Mouse (Mus musculus) kidney, embryonic 14.5 days (tissue): ENCODE measurements around the gene Adora2a. TPM values are rescaled to one million over a fixed set of nuclear protein-coding genes. Genes with fewer than 3 reads are reported as not detected.

Experiments
- ATAC-seq: fragments of 200-750 bp; cut with Nextera tagmentation; 2 replicates; pipeline ENCODE4 v1.8.0; 2017; ENCODE audit warnings: moderate number of reproducible peaks, mild to moderate bottlenecking, moderate TSS enrichment, moderate library complexity; ENCODE audit not compliant: low FRiP score, low TSS enrichment
- H3K27ac ChIP-seq: fragments of 300-500 bp; sonication (generic); 2 replicates; pipeline ENCODE4 v1.5.1; 2014; ENCODE audit warnings: low read depth, mild to moderate bottlenecking, low read length, moderate library complexity, mixed read lengths
- H3K27me3 ChIP-seq: fragments of 300-500 bp; sonication (generic); 2 replicates; pipeline ENCODE4 v1.6.1; 2014; ENCODE audit warnings: mild to moderate bottlenecking, low read length; ENCODE audit not compliant: control insufficient read depth, insufficient read depth
- H3K36me3 ChIP-seq: fragments of 300-500 bp; sonication (generic); 2 replicates; pipeline ENCODE4 v1.6.1; 2014; ENCODE audit warnings: low read length, mixed read lengths; ENCODE audit not compliant: control insufficient read depth, insufficient read depth
- H3K4me1 ChIP-seq: fragments of 300-500 bp; sonication (generic); 2 replicates; pipeline ENCODE4 v1.6.1; 2014; ENCODE audit warnings: low read length, mixed read lengths; ENCODE audit not compliant: control insufficient read depth, insufficient read depth
- H3K4me2 ChIP-seq: fragments of 300-500 bp; sonication (generic); replicated peaks from 2 replicates; pipeline ENCODE4 v1.6.1; 2014; ENCODE audit warnings: low read depth, mild to moderate bottlenecking, low read length
- H3K4me3 ChIP-seq: fragments of 300-500 bp; sonication (generic); 2 replicates; pipeline ENCODE4 v1.5.1; 2014; ENCODE audit warnings: mild to moderate bottlenecking, low read length
- H3K9ac ChIP-seq: fragments of 300-500 bp; sonication (generic); 2 replicates; pipeline ENCODE4 v1.6.1; 2014; ENCODE audit warnings: low read depth, mild to moderate bottlenecking, low read length, moderate library complexity
- H3K9me3 ChIP-seq: fragments of 300-500 bp; sonication (generic); 2 replicates; pipeline ENCODE4 v1.6.1; 2016; ENCODE audit warnings: low read length; ENCODE audit not compliant: control insufficient read depth
- WGBS: fragments of 180-500 bp; shearing (Covaris S2); extraction: QIAGEN DNeasy Blood & Tissue Kit; methylation state at CpG from one replicate; pipeline ENCODE4 v1.1.7; 2014; 5-methylcytosine and 5-hydroxymethylcytosine counted together
- polyA plus RNA-seq: library from polyadenylated mRNA; unstranded; fragments of >200 nt; fragmentation: Nextera tagmentation; extraction: Ambion mirVana; gene quantifications from 2 replicates; pipeline ENCODE4 v1.2.1, GENCODE M21; 2014

Adora2a gene
- polyA plus RNA-seq: 5.3 and 7.1 TPM in 2 replicates

DNA sequence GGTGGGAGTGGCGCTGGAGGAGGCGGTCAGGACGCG, at the start of gene Adora2a:
Gene Adora2a (plus strand): TSS at position 6 of the 36 bp plus-strand sequence.
- Histone ChIP-seq H3K9me3 (no peaks in the 10 kb centered on the region), H3K4me3 (peak within 1 kb of the TSS; percentile 46), H3K9ac (peak within 1 kb of the TSS; percentile 55), H3K4me2 (peak within 1 kb of the TSS; percentile 68), H3K27ac (peak within 1 kb of the TSS; percentile 37; the same call in 1 of the 2 replicates), H3K4me1 (peaks cover 20% of the 10 kb centered on the region), H3K27me3 (peaks cover 19% of the 10 kb centered on the region), H3K36me3 (peaks cover 2% of the 10 kb centered on the region)
- ATAC-seq: no peak
- WGBS: 0% methylated on average over 3 of the region's 4 CpGs

DNA sequence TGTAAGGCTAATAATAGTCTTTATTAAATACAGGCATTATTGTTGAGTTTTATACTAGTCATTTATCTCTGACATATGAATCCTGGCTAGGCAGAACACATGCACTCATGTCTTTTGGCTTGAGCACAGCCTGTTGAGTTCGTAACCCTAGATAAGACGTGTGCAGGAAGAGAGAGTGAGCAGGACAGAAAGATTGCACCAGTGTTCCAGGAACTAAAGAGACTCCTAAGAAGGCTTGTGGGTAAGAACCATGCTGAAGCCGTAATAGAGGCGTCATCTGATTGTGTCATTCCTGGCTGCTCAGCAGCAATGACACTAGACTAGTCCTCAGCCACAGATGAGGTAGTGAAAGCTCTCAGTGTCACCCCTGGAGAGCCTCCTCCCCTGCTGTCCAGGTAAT, 43.7 kb upstream of the Adora2a start:
- Histone ChIP-seq H3K9ac (no peak overlapping the region), H3K27ac (no peak overlapping the region), H3K4me2 (no peak overlapping the region), H3K27me3 (no peaks in the 10 kb centered on the region), H3K4me3 (no peak overlapping the region), H3K4me1 (no peaks in the 10 kb centered on the region), H3K36me3 (peaks cover 53% of the 10 kb centered on the region), H3K9me3 (no peaks in the 10 kb centered on the region)
- no peak for ATAC-seq
- 88% methylated on average over 4 of the region's 4 CpGs for WGBS

DNA sequence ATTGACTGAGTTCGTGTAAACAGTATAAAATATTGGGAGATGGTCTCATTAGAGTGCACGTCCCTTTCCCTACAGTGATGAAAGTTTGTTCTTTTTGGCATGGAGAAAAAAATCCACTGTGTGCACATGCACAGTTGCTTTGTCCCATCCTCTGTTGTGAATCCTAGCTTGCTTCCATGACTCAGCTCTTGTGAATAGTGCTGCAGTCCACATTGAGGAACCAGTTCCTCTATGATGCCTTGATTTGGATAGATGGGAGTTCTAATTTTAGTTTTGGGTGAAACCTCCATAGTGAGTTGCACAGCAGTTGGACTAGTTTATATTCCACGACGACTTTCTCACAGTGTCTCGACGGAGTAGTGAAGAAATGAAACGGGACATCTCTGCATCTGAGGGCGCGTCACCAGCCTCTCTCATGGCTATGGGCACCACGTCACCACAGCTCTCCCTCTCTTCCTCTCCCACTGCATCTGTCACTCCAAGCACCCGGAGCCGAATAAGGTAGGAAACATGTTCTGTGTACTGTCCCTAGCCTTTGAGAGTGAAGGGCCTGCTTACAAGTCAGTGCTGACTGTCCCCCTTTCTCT, 40.2 kb upstream of the Adora2a start:
- no peak overlapping the region for H3K27ac ChIP-seq
- no peaks in the 10 kb centered on the region for H3K9me3 ChIP-seq
- H3K36me3 ChIP-seq: peaks cover 60% of the 10 kb centered on the region
- no peak overlapping the region for H3K4me3 ChIP-seq
- H3K4me2 ChIP-seq: no peak overlapping the region
- no peak for ATAC-seq
- 94% methylated on average over 12 of the region's 12 CpGs for WGBS
- H3K4me1 ChIP-seq: no peaks in the 10 kb centered on the region
- H3K9ac ChIP-seq: no peak overlapping the region
- H3K27me3 ChIP-seq: no peaks in the 10 kb centered on the region

DNA sequence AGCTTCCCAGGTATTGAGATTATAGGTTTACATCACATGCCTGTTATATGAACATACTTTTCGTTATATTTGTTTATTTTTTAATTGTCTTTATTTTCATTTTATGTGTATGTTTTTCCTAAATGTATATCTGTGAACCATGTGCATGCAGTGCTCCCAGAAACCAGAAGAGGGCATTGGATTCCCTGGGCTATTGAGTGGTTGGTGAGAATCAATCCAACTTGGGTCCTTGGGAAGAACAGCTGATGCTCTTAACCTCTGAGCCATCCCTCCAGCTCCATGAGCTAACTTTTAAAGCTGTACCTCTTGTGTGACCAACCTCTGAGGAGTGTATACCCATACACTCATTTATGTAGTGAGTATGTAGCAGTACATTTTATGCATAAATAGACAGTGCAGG, 39.2 kb upstream of the Adora2a start:
- Histone ChIP-seq H3K9ac (no peak overlapping the region), H3K36me3 (peaks cover 60% of the 10 kb centered on the region), H3K9me3 (no peaks in the 10 kb centered on the region), H3K27ac (no peak overlapping the region), H3K27me3 (no peaks in the 10 kb centered on the region), H3K4me1 (no peaks in the 10 kb centered on the region), H3K4me3 (no peak overlapping the region), H3K4me2 (no peak overlapping the region)
- no peak for ATAC-seq
- WGBS: 86% methylated on average over 1 of the region's 1 CpGs

DNA sequence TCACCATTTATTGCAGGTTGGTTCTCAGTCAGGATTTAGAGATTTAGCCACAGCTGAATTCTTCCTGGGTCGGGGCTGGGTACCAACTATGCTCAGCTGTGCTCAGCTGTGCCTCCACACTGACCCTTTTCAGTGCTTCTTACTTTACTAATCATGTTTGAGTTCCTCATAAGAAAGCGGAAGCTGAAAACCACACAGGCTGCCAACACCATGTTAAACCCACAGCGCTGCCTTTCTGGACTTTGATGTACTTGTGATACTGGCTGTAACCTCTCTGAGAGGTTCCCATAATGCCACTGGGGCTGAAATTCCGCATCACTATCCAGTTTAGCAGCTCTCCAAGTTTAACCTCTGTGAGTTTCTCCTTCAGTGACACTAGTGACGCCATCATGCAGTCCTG, 34.0 kb upstream of the Adora2a start:
- H3K27me3 ChIP-seq: no peaks in the 10 kb centered on the region
- H3K4me3 ChIP-seq: no peak overlapping the region
- peaks cover 42% of the 10 kb centered on the region for H3K36me3 ChIP-seq
- WGBS: 95% methylated on average over 5 of the region's 5 CpGs
- H3K4me1 ChIP-seq: no peaks in the 10 kb centered on the region
- no peak for ATAC-seq
- H3K9ac ChIP-seq: no peak overlapping the region
- no peaks in the 10 kb centered on the region for H3K9me3 ChIP-seq
- H3K27ac ChIP-seq: no peak overlapping the region
- no peak overlapping the region for H3K4me2 ChIP-seq

DNA sequence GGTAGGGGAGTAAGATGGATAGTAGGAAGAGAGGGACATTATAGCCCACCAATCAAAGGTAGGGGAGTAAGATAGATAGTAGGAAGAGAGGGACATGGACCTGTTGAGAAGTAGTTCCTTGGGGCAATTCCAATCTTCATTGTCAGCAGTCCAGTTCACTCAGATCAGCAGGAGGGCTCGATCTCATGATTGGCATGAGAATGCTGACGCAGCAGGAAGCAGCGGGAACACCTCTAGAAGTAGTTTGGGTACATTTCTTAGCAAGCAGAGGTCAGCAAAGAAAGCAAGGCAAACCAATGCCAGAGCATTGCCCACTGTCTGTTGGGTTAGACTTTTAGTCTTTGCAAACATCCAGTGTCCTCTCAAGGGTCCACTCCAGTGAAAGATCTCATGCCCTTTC, 32.9 kb upstream of the Adora2a start:
- H3K9ac ChIP-seq: no peak overlapping the region
- H3K4me3 ChIP-seq: no peak overlapping the region
- H3K27ac ChIP-seq: no peak overlapping the region
- no peaks in the 10 kb centered on the region for H3K27me3 ChIP-seq
- 92% methylated on average over 3 of the region's 3 CpGs for WGBS
- no peaks in the 10 kb centered on the region for H3K9me3 ChIP-seq
- H3K4me1 ChIP-seq: no peaks in the 10 kb centered on the region
- ATAC-seq: no peak
- no peak overlapping the region for H3K4me2 ChIP-seq
- peaks cover 38% of the 10 kb centered on the region for H3K36me3 ChIP-seq

DNA sequence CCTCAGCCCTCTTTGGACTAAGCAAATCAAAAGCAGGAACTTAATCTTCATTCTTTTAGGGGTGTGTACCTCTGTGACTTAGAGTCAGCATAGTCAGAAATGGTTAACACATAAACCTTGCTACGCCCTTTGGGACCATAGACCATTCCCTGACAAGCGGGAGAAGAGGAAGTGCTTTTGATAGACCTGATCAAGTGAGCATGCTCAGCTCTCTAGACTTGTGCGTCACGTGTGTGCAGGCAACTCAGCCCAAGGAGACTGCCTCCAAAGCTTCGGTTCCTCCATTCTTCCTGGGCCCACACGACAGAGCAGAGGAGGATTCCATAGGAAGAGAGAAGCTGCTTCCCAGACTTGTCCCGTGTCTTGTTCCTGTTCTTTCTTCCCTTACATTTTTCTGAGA, 28.1 kb upstream of the Adora2a start:
- WGBS: 79% methylated on average over 7 of the region's 7 CpGs
- no peak for ATAC-seq

DNA sequence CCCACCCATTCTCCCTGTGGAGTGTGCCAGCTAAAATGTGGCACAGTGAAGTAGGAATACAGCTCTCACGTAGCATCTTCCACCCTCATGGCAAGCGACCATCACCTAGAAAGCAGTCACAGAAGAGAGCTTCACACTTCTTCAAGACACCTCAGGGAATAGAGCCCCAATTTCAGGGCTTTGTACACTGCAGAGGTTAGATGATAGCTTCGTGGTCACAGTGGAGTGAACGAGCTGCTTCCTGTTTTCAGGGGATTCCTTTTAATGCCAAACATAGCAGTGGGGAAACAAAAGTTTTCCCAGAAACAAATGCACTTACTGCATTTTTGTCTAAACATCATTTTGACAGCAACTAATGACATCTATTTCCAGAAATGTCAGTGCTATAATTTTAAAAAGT, 27.3 kb upstream of the Adora2a start:
- Histone ChIP-seq H3K36me3 (peaks cover 11% of the 10 kb centered on the region; the same call in 1 of the 2 replicates), H3K4me1 (no peaks in the 10 kb centered on the region), H3K4me3 (no peak overlapping the region), H3K4me2 (no peak overlapping the region), H3K27ac (no peak overlapping the region), H3K9ac (no peak overlapping the region), H3K27me3 (no peaks in the 10 kb centered on the region), H3K9me3 (no peaks in the 10 kb centered on the region)
- 32% methylated on average over 4 of the region's 4 CpGs for WGBS
- no peak for ATAC-seq

More for the DNA sequence above, 28.1 kb upstream of the Adora2a start:
- H3K27me3 ChIP-seq: no peaks in the 10 kb centered on the region
- H3K9ac ChIP-seq: no peak overlapping the region
- H3K9me3 ChIP-seq: no peaks in the 10 kb centered on the region
- H3K4me2 ChIP-seq: no peak overlapping the region
- H3K4me3 ChIP-seq: no peak overlapping the region
- no peak overlapping the region for H3K27ac ChIP-seq
- no peaks in the 10 kb centered on the region for H3K4me1 ChIP-seq
- H3K36me3 ChIP-seq: peaks cover 18% of the 10 kb centered on the region; the same call in 1 of the 2 replicates

DNA sequence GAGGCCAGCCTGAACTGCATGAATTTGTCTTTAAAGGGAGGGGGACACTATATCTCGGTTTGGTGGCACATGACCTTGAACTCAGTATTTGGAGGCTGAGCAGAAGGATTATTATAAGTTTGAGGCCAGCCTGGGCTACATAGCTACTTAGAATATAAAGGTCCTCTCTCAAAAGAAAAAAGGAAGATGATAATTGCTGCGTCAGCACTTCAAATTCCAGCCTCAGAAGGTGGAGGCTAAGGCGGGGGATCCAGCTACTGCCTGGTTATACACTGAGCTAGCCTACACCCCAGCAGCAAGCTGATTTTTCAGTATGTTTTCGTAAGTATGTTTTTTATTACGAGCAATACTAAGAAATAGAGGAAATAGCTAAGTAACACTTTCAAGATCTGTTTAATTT, 26.0 kb upstream of the Adora2a start:
- H3K36me3 ChIP-seq: peaks cover 9% of the 10 kb centered on the region; the same call in 1 of the 2 replicates

DNA sequence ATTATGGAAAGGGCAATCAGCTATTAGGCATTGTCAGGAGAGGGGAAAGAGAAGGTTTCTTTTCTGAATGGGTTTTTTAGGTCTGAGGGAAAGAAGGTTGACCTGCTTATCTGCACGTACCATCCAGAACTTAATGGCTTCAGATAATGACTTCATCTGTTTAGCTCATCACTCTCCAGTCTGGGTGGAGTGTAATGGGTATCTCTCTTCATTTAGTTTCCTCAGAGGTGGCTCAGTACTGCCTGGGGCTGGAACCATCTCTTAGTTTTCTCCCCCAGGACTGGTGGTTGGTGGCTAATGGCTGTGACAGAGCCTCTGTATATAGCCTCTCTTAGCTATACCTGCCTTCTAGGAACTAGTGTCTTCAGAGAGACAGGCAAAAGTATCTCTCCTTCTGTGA, 25.3 kb upstream of the Adora2a start:
- ATAC-seq: no peak
- Histone ChIP-seq H3K9me3 (no peaks in the 10 kb centered on the region), H3K36me3 (peaks cover 9% of the 10 kb centered on the region; the same call in 1 of the 2 replicates), H3K4me2 (no peak overlapping the region), H3K9ac (no peak overlapping the region), H3K4me1 (no peaks in the 10 kb centered on the region), H3K27ac (no peak overlapping the region), H3K4me3 (no peak overlapping the region), H3K27me3 (no peaks in the 10 kb centered on the region)
- WGBS: 73% methylated on average over 1 of the region's 1 CpGs

More for the DNA sequence above, 26.0 kb upstream of the Adora2a start:
- no peak for ATAC-seq
- Histone ChIP-seq H3K27ac (no peak overlapping the region), H3K9me3 (no peaks in the 10 kb centered on the region), H3K9ac (no peak overlapping the region), H3K4me3 (no peak overlapping the region), H3K4me1 (no peaks in the 10 kb centered on the region), H3K4me2 (no peak overlapping the region), H3K27me3 (no peaks in the 10 kb centered on the region)
- WGBS: 92% methylated on average over 5 of the region's 5 CpGs
